Mouse (Mus musculus) embryonic facial prominence, embryonic 15.5 days (tissue): ENCODE data around the gene Spint1. TPM values are rescaled to one million over a fixed set of nuclear protein-coding genes. Genes with fewer than 3 reads are reported as not detected.

ENCODE experiments used
- ATAC-seq: fragments of 200-750 bp; cut with Nextera tagmentation; 2 replicates; pipeline ENCODE4 v1.8.0; 2017; ENCODE audit warnings: low read depth, moderate TSS enrichment; ENCODE audit not compliant: insufficient number of reproducible peaks, low FRiP score, low TSS enrichment
- H3K27ac ChIP-seq: fragments of 300-500 bp; sonication (generic); replicated peaks from 2 replicates; pipeline ENCODE4 v1.5.1; 2015; ENCODE audit warnings: mild to moderate bottlenecking, inconsistent platforms
- H3K27me3 ChIP-seq: fragments of 300-500 bp; sonication (generic); 2 replicates; pipeline ENCODE4 v1.6.1; 2015; ENCODE audit warnings: inconsistent platforms
- H3K36me3 ChIP-seq: fragments of 300-500 bp; sonication (generic); 2 replicates; pipeline ENCODE4 v1.6.1; 2015; ENCODE audit warnings: mild to moderate bottlenecking, inconsistent platforms
- H3K4me1 ChIP-seq: fragments of 300-500 bp; sonication (generic); 2 replicates; pipeline ENCODE4 v1.6.1; 2015; ENCODE audit warnings: inconsistent platforms
- H3K4me2 ChIP-seq: fragments of 300-500 bp; sonication (generic); replicated peaks from 2 replicates; pipeline ENCODE4 v1.6.1; 2015; ENCODE audit warnings: mild to moderate bottlenecking, inconsistent platforms
- H3K4me3 ChIP-seq: fragments of 300-500 bp; sonication (generic); replicated peaks from 2 replicates; pipeline ENCODE4 v1.5.1; 2015; ENCODE audit warnings: mild to moderate bottlenecking, inconsistent platforms
- H3K9ac ChIP-seq: fragments of 300-500 bp; sonication (generic); 2 replicates; pipeline ENCODE4 v1.6.1; 2015; ENCODE audit warnings: inconsistent platforms
- H3K9me3 ChIP-seq: fragments of 300-500 bp; sonication (generic); replicated peaks from 2 replicates; pipeline ENCODE4 v1.6.1; 2016; ENCODE audit warnings: inconsistent platforms
- WGBS: fragments of 180-500 bp; shearing (Covaris S2); methylation state at CpG from one replicate; pipeline ENCODE4 v1.1.7; 2015; 5-methylcytosine and 5-hydroxymethylcytosine counted together
- polyA plus RNA-seq: library from polyadenylated mRNA; unstranded; fragments of >200 nt; fragmentation: Nextera tagmentation; extraction: Ambion mirVana; gene quantifications from 2 replicates; pipeline ENCODE4 v1.2.1, GENCODE M21; 2015

The Spint1 gene
- 29.8 and 33.0 TPM in 2 replicates for polyA plus RNA-seq

DNA sequence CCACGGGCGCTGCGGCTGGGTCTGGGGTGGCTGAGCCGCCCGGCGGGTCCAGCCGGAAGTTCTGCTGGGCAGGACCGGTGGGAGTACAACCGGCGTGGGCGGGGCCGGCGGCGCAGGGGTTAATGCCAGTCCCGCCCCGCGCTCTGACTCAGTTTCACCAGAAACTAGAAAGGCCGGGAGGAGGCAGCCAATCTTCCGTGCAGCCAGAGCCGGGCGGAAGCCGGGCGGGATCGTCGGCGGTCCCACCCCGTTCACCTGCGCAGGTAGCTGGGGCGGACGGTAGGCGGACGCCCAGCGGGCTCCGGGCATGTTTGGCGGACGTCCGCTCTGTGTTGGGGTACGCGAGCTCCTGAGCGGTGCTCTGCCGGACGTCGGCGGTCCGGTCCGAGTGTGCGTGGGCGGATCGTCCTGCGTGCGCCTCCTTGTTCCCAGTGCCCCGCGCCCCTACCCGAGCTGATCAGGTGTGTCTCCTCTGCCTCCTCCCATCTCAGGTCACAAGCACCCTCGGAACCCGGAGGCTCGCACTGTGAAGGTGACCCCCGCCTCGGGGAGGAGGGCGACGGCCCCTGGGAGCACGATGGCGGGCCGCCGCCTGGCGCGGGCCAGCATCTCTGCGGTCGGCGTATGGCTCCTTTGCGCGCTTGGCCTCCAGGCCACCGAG, at the start of gene Spint1:
Spint1 (plus strand) TSS at position 153 of the 661 bp plus-strand sequence.
- peak; percentile 27; the same call in 1 of the 2 replicates for ATAC-seq
- Histone ChIP-seq H3K4me2 (peak within 1 kb of the TSS; percentile 82), H3K4me3 (peak within 1 kb of the TSS; percentile 52), H3K9ac (peak within 1 kb of the TSS; percentile 40), H3K9me3 (no peaks in the 10 kb centered on the region), H3K4me1 (peaks cover 13% of the 10 kb centered on the region), H3K36me3 (no peaks in the 10 kb centered on the region), H3K27ac (peak within 1 kb of the TSS; percentile 71), H3K27me3 (peaks cover 57% of the 10 kb centered on the region)
- under 1% methylated on average over 72 of the region's 73 CpGs for WGBS

DNA sequence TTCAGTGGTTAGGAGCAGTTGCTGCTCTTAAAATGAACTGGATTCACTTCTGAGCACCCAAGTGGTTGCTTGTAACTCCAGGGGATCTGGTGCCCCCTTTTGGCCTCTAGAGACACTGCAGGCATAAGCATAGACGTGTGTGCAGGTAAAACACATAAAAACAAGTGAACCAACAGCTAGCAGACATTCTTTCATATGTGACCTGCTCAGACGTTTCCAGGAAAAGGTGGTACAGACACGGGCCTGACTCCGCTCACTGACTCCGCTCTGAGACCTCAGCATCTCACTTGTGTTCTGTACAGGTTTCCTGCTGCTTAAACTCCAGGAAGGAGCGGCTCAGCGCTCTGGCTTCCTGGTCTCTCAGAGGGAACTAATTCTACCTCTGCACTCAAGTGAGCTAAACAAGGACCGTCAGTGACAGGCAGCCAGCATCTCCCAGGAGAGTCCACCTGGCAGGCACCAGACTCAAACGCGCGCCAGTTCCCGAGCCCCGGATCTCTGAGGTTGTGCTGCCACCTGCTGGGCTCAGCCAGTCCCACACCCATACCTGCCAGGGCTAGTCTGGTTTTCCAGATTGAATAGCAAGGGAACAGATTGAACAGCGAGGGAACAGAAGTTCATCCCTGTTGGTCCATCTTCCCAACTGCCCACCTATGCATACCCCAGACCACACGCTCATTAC, 48.0 kb upstream of the Spint1 start:
- Histone ChIP-seq H3K36me3 (peaks cover 14% of the 10 kb centered on the region), H3K27ac (no peak overlapping the region), H3K27me3 (no peaks in the 10 kb centered on the region), H3K9me3 (no peaks in the 10 kb centered on the region), H3K4me1 (0 out of 2 replicates have a peak, but pooled peaks cover 4% of the 10 kb centered on the region), H3K9ac (no peak overlapping the region), H3K4me3 (peak overlapping the region; percentile 33), H3K4me2 (peak overlapping the region; percentile 58)
- WGBS: 3% methylated on average over 15 of the region's 15 CpGs
- peak; percentile 82 for ATAC-seq

GRCm38 (mm10) chr2:119190969-119191368, 46.2 kb upstream of the Spint1 start:
- no peak for ATAC-seq
- Histone ChIP-seq H3K27ac (no peak overlapping the region; the same call in 1 of the 2 replicates), H3K9ac (no peak overlapping the region), H3K27me3 (no peaks in the 10 kb centered on the region), H3K36me3 (no peaks in the 10 kb centered on the region), H3K4me2 (no peak overlapping the region), H3K4me1 (0 out of 2 replicates have a peak, but pooled peaks cover 4% of the 10 kb centered on the region), H3K4me3 (no peak overlapping the region), H3K9me3 (no peaks in the 10 kb centered on the region)
- WGBS: 84% methylated on average over 5 of the region's 5 CpGs

GRCm38 (mm10) chr2:119194140-119194539, 43.0 kb upstream of the Spint1 start:
- no peak for ATAC-seq
- 81% methylated on average over 5 of the region's 5 CpGs for WGBS
- Histone ChIP-seq H3K4me1 (peaks cover 15% of the 10 kb centered on the region), H3K9ac (no peak overlapping the region), H3K27ac (no peak overlapping the region; the same call in 1 of the 2 replicates), H3K27me3 (no peaks in the 10 kb centered on the region), H3K4me2 (no peak overlapping the region), H3K4me3 (no peak overlapping the region), H3K36me3 (no peaks in the 10 kb centered on the region), H3K9me3 (no peaks in the 10 kb centered on the region)

- peak; percentile 32; the same call in 1 of the 2 replicates for ATAC-seq
- H3K27ac ChIP-seq: peak overlapping the region; percentile 55; the same call in 1 of the 2 replicates
- WGBS: 17% methylated on average over 4 of the region's 4 CpGs
These were observed 40.6 kb upstream of the Spint1 start for GRCm38 (mm10) chr2:119196316-119197108.

GRCm38 (mm10) chr2:119197493-119197892, 39.7 kb upstream of the Spint1 start:
- Histone ChIP-seq H3K36me3 (no peaks in the 10 kb centered on the region), H3K4me1 (peaks cover 13% of the 10 kb centered on the region), H3K9ac (no peak overlapping the region), H3K9me3 (no peaks in the 10 kb centered on the region), H3K4me2 (no peak overlapping the region), H3K4me3 (no peak overlapping the region), H3K27ac (no peak overlapping the region), H3K27me3 (no peaks in the 10 kb centered on the region)
- WGBS: 83% methylated on average over 1 of the region's 1 CpGs
- no peak for ATAC-seq

More at GRCm38 (mm10) chr2:119196316-119197108, 40.6 kb upstream of the Spint1 start:
- no peaks in the 10 kb centered on the region for H3K27me3 ChIP-seq
- H3K9me3 ChIP-seq: no peaks in the 10 kb centered on the region
- no peak overlapping the region for H3K9ac ChIP-seq
- H3K36me3 ChIP-seq: no peaks in the 10 kb centered on the region
- no peak overlapping the region for H3K4me3 ChIP-seq
- peaks cover 13% of the 10 kb centered on the region for H3K4me1 ChIP-seq
- no peak overlapping the region for H3K4me2 ChIP-seq

DNA sequence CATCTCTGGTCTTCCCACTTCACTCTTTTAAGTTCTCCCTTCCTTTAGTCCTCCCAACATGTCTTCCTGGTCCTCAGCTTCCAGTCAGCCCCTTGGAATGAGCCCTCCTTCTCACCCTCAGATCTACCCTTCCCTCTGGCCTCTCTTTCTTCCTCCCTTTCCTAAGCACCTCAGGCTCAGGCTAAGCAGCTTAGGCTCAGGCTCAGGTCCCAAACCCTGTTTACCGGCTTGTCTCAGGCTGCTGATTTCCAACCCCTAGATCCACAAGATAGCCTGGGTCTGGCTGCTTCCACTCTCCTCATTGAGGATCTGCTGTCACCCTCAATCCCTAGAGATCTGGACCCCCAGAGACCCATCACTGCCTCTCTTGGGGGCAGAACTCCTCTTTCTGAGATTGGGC, 39.1 kb upstream of the Spint1 start:
- ATAC-seq: no peak
- H3K9ac ChIP-seq: no peak overlapping the region
- 31% methylated on average over 1 of the region's 1 CpGs for WGBS
- H3K27me3 ChIP-seq: no peaks in the 10 kb centered on the region
- H3K4me3 ChIP-seq: no peak overlapping the region
- no peak overlapping the region for H3K27ac ChIP-seq
- no peaks in the 10 kb centered on the region for H3K36me3 ChIP-seq
- H3K9me3 ChIP-seq: no peaks in the 10 kb centered on the region
- H3K4me1 ChIP-seq: peaks cover 18% of the 10 kb centered on the region
- no peak overlapping the region for H3K4me2 ChIP-seq

DNA sequence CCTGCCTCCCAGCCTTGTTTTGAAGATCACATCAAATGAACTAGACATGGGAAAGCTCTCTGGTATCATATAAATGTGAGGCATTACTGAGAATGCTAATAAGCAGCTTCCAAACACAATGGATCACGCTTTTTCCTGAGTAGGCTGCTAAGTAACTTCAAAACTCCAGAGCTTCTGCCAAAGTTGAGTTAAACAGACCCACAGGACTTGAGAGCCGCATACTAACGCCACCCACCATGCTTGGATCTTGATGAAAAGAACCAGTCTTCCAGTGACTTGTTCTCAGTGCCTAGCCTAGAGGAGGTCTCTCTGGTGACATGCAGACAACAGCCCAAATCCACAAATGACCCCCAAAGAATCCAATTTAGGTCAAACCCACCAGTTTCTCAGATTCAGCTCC, 38.2 kb upstream of the Spint1 start:
- Histone ChIP-seq H3K9me3 (no peaks in the 10 kb centered on the region), H3K4me1 (peaks cover 19% of the 10 kb centered on the region), H3K36me3 (no peaks in the 10 kb centered on the region), H3K27me3 (no peaks in the 10 kb centered on the region), H3K4me3 (no peak overlapping the region), H3K27ac (no peak overlapping the region), H3K9ac (no peak overlapping the region), H3K4me2 (no peak overlapping the region)
- ATAC-seq: no peak
- WGBS: 59% methylated on average over 3 of the region's 3 CpGs

GRCm38 (mm10) chr2:119202914-119203453, 34.2 kb upstream of the Spint1 start:
- Histone ChIP-seq H3K36me3 (no peaks in the 10 kb centered on the region), H3K27me3 (no peaks in the 10 kb centered on the region), H3K4me2 (no peak overlapping the region), H3K4me1 (peaks cover 18% of the 10 kb centered on the region), H3K9ac (no peak overlapping the region), H3K27ac (peak overlapping the region; percentile 55), H3K9me3 (no peaks in the 10 kb centered on the region), H3K4me3 (no peak overlapping the region)
- WGBS: 42% methylated on average over 5 of the region's 5 CpGs
- no peak for ATAC-seq

- H3K36me3 ChIP-seq: no peaks in the 10 kb centered on the region
- no peaks in the 10 kb centered on the region for H3K9me3 ChIP-seq
- H3K9ac ChIP-seq: no peak overlapping the region
- ATAC-seq: no peak
- H3K4me3 ChIP-seq: no peak overlapping the region
- peaks cover 14% of the 10 kb centered on the region for H3K4me1 ChIP-seq
- no peak overlapping the region for H3K27ac ChIP-seq
- no peaks in the 10 kb centered on the region for H3K27me3 ChIP-seq
- 83% methylated on average over 4 of the region's 4 CpGs for WGBS
- no peak overlapping the region for H3K4me2 ChIP-seq
These were observed 33.2 kb upstream of the Spint1 start for GRCm38 (mm10) chr2:119203871-119204460.
